ENCODE assay signal across 17 mouse cellular contexts in genomic region chr14:48710871-48711370, GRCm38 (mm10). TPM values are rescaled to one million over a fixed set of nuclear protein-coding genes. Genes with fewer than 3 reads are reported as not detected.
A peak's percentile ranks its signal among the peaks of the same experiment; 100 is the strongest.
DNase-seq lines count a peak whose midpoint lies in the region; ATAC-seq lines count a peak whose summit lies in the region.
"Had no signal": no experiment of that assay in that cellular context is flagged by ENCODE, and none has a peak within 500 bp of the region (broad histone marks: within the 10 kb centered on the region; RNA-seq: fewer than 3 reads in every experiment).

No protein-coding gene starts in this region.

- no peaks in the 10 kb centered on the region for H3K9me3 ChIP-seq in forebrain, embryonic 14.5 days (replicated peaks; ENCODE audit: control insufficient read depth, low read length)
- no peaks in the 10 kb centered on the region for H3K9me3 ChIP-seq in midbrain, embryonic 15.5 days
- H3K9me3 ChIP-seq: embryonic facial prominence, embryonic 13.5 days; G1E; heart, embryonic 10.5 days had no signal

- DNase-seq in cerebellum, adult 11 months: peak; percentile 26
- DNase-seq in cerebellum, adult 8-10 months: peak; percentile 14
- peak; percentile 59 for DNase-seq in forebrain, embryonic 14.5 days (ENCODE audit: low spot score)
- no peak for DNase-seq in left cerebral cortex, postnatal 10 days (ENCODE audit: extremely low spot score in 1 of 2, low spot score in 2 of 2)
- no peak for DNase-seq in gastrocnemius, postnatal 14 days
- no peak for DNase-seq in adrenal gland, postnatal 14 days
- DNase-seq: liver; lung, postnatal 14 days; spleen, adult 18-20 months had no signal

- no peak overlapping the region for H3K27ac ChIP-seq in forebrain, embryonic 14.5 days (ENCODE audit: low read depth, low read length)
- peak overlapping the region; percentile 54 for H3K27ac ChIP-seq in midbrain, embryonic 15.5 days
- H3K27ac ChIP-seq: embryonic facial prominence, embryonic 13.5 days; heart, embryonic 10.5 days; kidney, postnatal 0 days had no signal

- no peaks in the 10 kb centered on the region for H3K36me3 ChIP-seq in forebrain, embryonic 14.5 days (ENCODE audit: control insufficient read depth, insufficient read depth, low read length)
- H3K36me3 ChIP-seq in midbrain, embryonic 15.5 days (replicated peaks): no peaks in the 10 kb centered on the region
- H3K36me3 ChIP-seq: embryonic facial prominence, embryonic 13.5 days; G1E; heart, embryonic 10.5 days had no signal

- no peak overlapping the region for H3K9ac ChIP-seq in forebrain, embryonic 14.5 days (ENCODE audit: low read length)
- no peak overlapping the region for H3K9ac ChIP-seq in midbrain, embryonic 15.5 days
- H3K9ac ChIP-seq: embryonic facial prominence, embryonic 13.5 days had no signal

- H3K4me2 ChIP-seq in forebrain, embryonic 14.5 days (ENCODE audit: low read length): peak overlapping the region; percentile 52; the same call in 1 of the 2 replicates
- H3K4me2 ChIP-seq in midbrain, embryonic 15.5 days: peak overlapping the region; percentile 51
- H3K4me2 ChIP-seq: embryonic facial prominence, embryonic 13.5 days had no signal

- no peak for ATAC-seq in cerebellum, adult (ENCODE audit: insufficient number of reproducible peaks, low FRiP score, low TSS enrichment)
- ATAC-seq in forebrain, embryonic 14.5 days: no peak
- peak; percentile 57; the same call in 1 of the 2 replicates for ATAC-seq in midbrain, embryonic 15.5 days (replicated peaks)
- ATAC-seq: activated CD4-positive, CD25-positive, alpha-beta regulatory T cell, adult 4 months had no signal

- 80% methylated on average over 13 of the region's 13 CpGs for WGBS in forebrain, embryonic 14.5 days
- 40% methylated on average over 13 of the region's 13 CpGs for WGBS in midbrain, embryonic 15.5 days

- intact Hi-C loops in left cerebral cortex, postnatal 10 days (cut with DNase I): no loop called here
- intact Hi-C loops in gastrocnemius, postnatal 14 days (cut with DNase I; ENCODE audit: low total_unique reads): no loop called here

- 0 out of 2 replicates have a peak, but pooled peaks cover 8% of the 10 kb centered on the region for H3K27me3 ChIP-seq in forebrain, embryonic 14.5 days (replicated peaks; ENCODE audit: control insufficient read depth, insufficient read depth, low read length)
- H3K27me3 ChIP-seq in midbrain, embryonic 15.5 days (replicated peaks): no peaks in the 10 kb centered on the region

- peaks cover 14% of the 10 kb centered on the region for H3K4me1 ChIP-seq in forebrain, embryonic 14.5 days (ENCODE audit: control insufficient read depth, insufficient read depth, low read length)
- H3K4me1 ChIP-seq in midbrain, embryonic 15.5 days: peaks cover 26% of the 10 kb centered on the region
- H3K4me1 ChIP-seq: heart, embryonic 10.5 days had no signal

- H3K4me3 ChIP-seq in forebrain, embryonic 14.5 days (ENCODE audit: low read depth, low read length): no peak overlapping the region
- H3K4me3 ChIP-seq in midbrain, embryonic 15.5 days: no peak overlapping the region
- H3K4me3 ChIP-seq: embryonic facial prominence, embryonic 13.5 days; heart, embryonic 10.5 days had no signal

RNA-seq across cellular contexts. Expression of gene Otx2, which starts 37.3 kb away (rescaled TPM):
- 18.1 and 19.0 TPM in 2 replicates for polyA plus RNA-seq in forebrain, embryonic 14.5 days (2014; fragmentation: Nextera tagmentation; extraction: Ambion mirVana)
- polyA plus RNA-seq in midbrain, embryonic 15.5 days (2015; fragmentation: Nextera tagmentation; extraction: Ambion mirVana): 83.5 and 83.6 TPM in 2 replicates
- total RNA-seq in left cerebral cortex, postnatal 10 days (2021): under 1 TPM in 1 of 2 experiments, not detected in 1; 0.49 TPM
- not detected for total RNA-seq in gastrocnemius, postnatal 14 days (2021)
- not detected in 2 replicates for total RNA-seq in adrenal gland, postnatal 14 days (2021)
- total RNA-seq: monocyte, adult 5-6 weeks had no signal
- polyA plus RNA-seq: G1E; kidney, postnatal 0 days had no signal

Comparison
In these comparisons a context has a peak if more than half of its experiments do, and no peak if none do; other contexts are left out.
1. DNase-seq: peak in cerebellum, adult 11 months (single experiment), cerebellum, adult 8-10 months (single experiment) and forebrain, embryonic 14.5 days (single experiment); none in left cerebral cortex, postnatal 10 days (0 of 2), gastrocnemius, postnatal 14 days (single experiment) and adrenal gland, postnatal 14 days (single experiment).